Mouse (Mus musculus): ENCODE measurements around the gene Naa30. TPM values are rescaled to one million over a fixed set of nuclear protein-coding genes. Genes with fewer than 3 reads are reported as not detected.

Gene Naa30
- 4.6 TPM for polyA plus RNA-seq (2017; shearing (Covaris generic))

GRCm38 (mm10) chr14:49171867-49172581, at the start of gene Naa30:
Naa30 (plus strand) TSS chr14:49172226.

Other genes with a start within 250 kb of the Naa30 start
- 58.8 TPM for gene Ap5m1, start 106.1 kb upstream of the Naa30 start, polyA plus RNA-seq (2017; shearing (Covaris generic))
- 23.5 TPM for gene Exoc5, start 105.6 kb upstream of the Naa30 start, polyA plus RNA-seq (2017; shearing (Covaris generic))
- gene ccdc198, start 73.2 kb downstream of the Naa30 start, polyA plus RNA-seq (2017; shearing (Covaris generic)) = 0.17 TPM